Mouse (Mus musculus): Measurements from ENCODE around the gene Josd1. TPM values are rescaled to one million over a fixed set of nuclear protein-coding genes. Genes with fewer than 3 reads are reported as not detected.

Josd1 gene
- polyA plus RNA-seq, 1 experiment from 2014 or later, result 16.6 TPM

GRCm38 (mm10) chr15:79670972-79671299, 16.8 kb downstream of the Josd1 start:
- Histone ChIP-seq H3K27ac (peak overlapping the region; percentile 92), H3K27me3 (ENCODE audit: poor library complexity, severe bottlenecking) (no peaks in the 10 kb centered on the region), H3K4me3 (peak overlapping the region; percentile 94), H3K9me3 (no peaks in the 10 kb centered on the region), H3K4me1 (peaks cover 7% of the 10 kb centered on the region), H3K36me3 (replicated peaks) (peaks cover 64% of the 10 kb centered on the region)
- WGBS, result under 1% methylated on average over 37 of the region's 37 CpGs
- no peak for DNase-seq (ENCODE audit: extremely low spot score, low spot score)

GRCm38 (mm10) chr15:79670249-79670971, 17.3 kb downstream of the Josd1 start, which contains the start of gene Tomm22:
Gene Tomm22 (plus strand): TSS chr15:79670861.
- 20% methylated on average over 33 of the region's 33 CpGs for WGBS
- H3K27ac ChIP-seq, result peak within 1 kb of the TSS; percentile 92
- H3K4me3 ChIP-seq, result peak within 1 kb of the TSS; percentile 94
- peaks cover 7% of the 10 kb centered on the region for H3K4me1 ChIP-seq
- DNase-seq (ENCODE audit: extremely low spot score, low spot score), result peak; percentile 90
- H3K9me3 ChIP-seq, result no peaks in the 10 kb centered on the region
- peaks cover 64% of the 10 kb centered on the region for H3K36me3 ChIP-seq (replicated peaks)
- no peaks in the 10 kb centered on the region for H3K27me3 ChIP-seq (ENCODE audit: poor library complexity, severe bottlenecking)

GRCm38 (mm10) chr15:79669195-79669594, 18.5 kb downstream of the Josd1 start:
- 82% methylated on average over 10 of the region's 10 CpGs for WGBS
- Histone ChIP-seq H3K27me3 (ENCODE audit: poor library complexity, severe bottlenecking) (no peaks in the 10 kb centered on the region), H3K9me3 (no peaks in the 10 kb centered on the region), H3K36me3 (replicated peaks) (peaks cover 53% of the 10 kb centered on the region), H3K4me3 (no peak overlapping the region), H3K4me1 (peaks cover 7% of the 10 kb centered on the region), H3K27ac (no peak overlapping the region)
- DNase-seq (ENCODE audit: extremely low spot score, low spot score), result no peak

- no peak for DNase-seq (ENCODE audit: extremely low spot score, low spot score)
- WGBS, result 95% methylated on average over 8 of the region's 8 CpGs
- H3K27ac ChIP-seq, result no peak overlapping the region
- peaks cover 5% of the 10 kb centered on the region; the same call in 1 of the 2 replicates for H3K9me3 ChIP-seq
- H3K27me3 ChIP-seq (ENCODE audit: poor library complexity, severe bottlenecking), result no peaks in the 10 kb centered on the region
- peaks cover 4% of the 10 kb centered on the region for H3K4me1 ChIP-seq
- H3K4me3 ChIP-seq, result no peak overlapping the region
- peaks cover 64% of the 10 kb centered on the region for H3K36me3 ChIP-seq (replicated peaks)
Observed at GRCm38 (mm10) chr15:79664666-79665065, 23.1 kb downstream of the Josd1 start.

- H3K4me1 ChIP-seq, result peaks cover 15% of the 10 kb centered on the region
- H3K9me3 ChIP-seq, result peaks cover 5% of the 10 kb centered on the region; the same call in 1 of the 2 replicates
- no peaks in the 10 kb centered on the region for H3K27me3 ChIP-seq (ENCODE audit: poor library complexity, severe bottlenecking)
- H3K4me3 ChIP-seq, result no peak overlapping the region
- DNase-seq (ENCODE audit: extremely low spot score, low spot score), result no peak
- WGBS, result 70% methylated on average over 4 of the region's 4 CpGs
- peaks cover 51% of the 10 kb centered on the region for H3K36me3 ChIP-seq (replicated peaks)
- H3K27ac ChIP-seq, result no peak overlapping the region
Observed at GRCm38 (mm10) chr15:79661852-79662251, 25.9 kb downstream of the Josd1 start.

GRCm38 (mm10) chr15:79658531-79659375, 29.0 kb downstream of the Josd1 start, which contains the start of the genes Fam227a and Cby1:
Gene Fam227a (minus strand): TSS chr15:79658956.
Gene Cby1 (plus strand): TSS chr15:79659199.
- Histone ChIP-seq H3K9me3 (peaks cover 5% of the 10 kb centered on the region; the same call in 1 of the 2 replicates), H3K4me1 (peaks cover 15% of the 10 kb centered on the region), H3K36me3 (replicated peaks) (peaks cover 30% of the 10 kb centered on the region), H3K27ac (peak within 1 kb of the TSS; percentile 99), H3K27me3 (ENCODE audit: poor library complexity, severe bottlenecking) (no peaks in the 10 kb centered on the region), H3K4me3 (peak within 1 kb of the TSS; percentile 80)
- peak; percentile 99 for DNase-seq (ENCODE audit: extremely low spot score, low spot score)
- under 1% methylated on average over 55 of the region's 55 CpGs for WGBS

GRCm38 (mm10) chr15:79657837-79658530, 29.7 kb downstream of the Josd1 start:
- Histone ChIP-seq H3K27me3 (ENCODE audit: poor library complexity, severe bottlenecking) (no peaks in the 10 kb centered on the region), H3K36me3 (replicated peaks) (peaks cover 23% of the 10 kb centered on the region), H3K4me1 (peaks cover 15% of the 10 kb centered on the region), H3K27ac (peak overlapping the region; percentile 99), H3K9me3 (peaks cover 5% of the 10 kb centered on the region; the same call in 1 of the 2 replicates), H3K4me3 (peak overlapping the region; percentile 80)
- peak; percentile 76 for DNase-seq (ENCODE audit: extremely low spot score, low spot score)
- 4% methylated on average over 16 of the region's 16 CpGs for WGBS

GRCm38 (mm10) chr15:79656451-79656850, 31.3 kb downstream of the Josd1 start:
- H3K4me1 ChIP-seq, result peaks cover 15% of the 10 kb centered on the region
- DNase-seq (ENCODE audit: extremely low spot score, low spot score), result no peak
- WGBS, result 93% methylated on average over 14 of the region's 14 CpGs
- H3K27me3 ChIP-seq (ENCODE audit: poor library complexity, severe bottlenecking), result no peaks in the 10 kb centered on the region
- peaks cover 13% of the 10 kb centered on the region for H3K36me3 ChIP-seq (replicated peaks)
- peaks cover 1% of the 10 kb centered on the region; the same call in 1 of the 2 replicates for H3K9me3 ChIP-seq
- no peak overlapping the region for H3K4me3 ChIP-seq
- no peak overlapping the region for H3K27ac ChIP-seq

- Histone ChIP-seq H3K27me3 (ENCODE audit: poor library complexity, severe bottlenecking) (no peaks in the 10 kb centered on the region), H3K36me3 (replicated peaks) (peaks cover 33% of the 10 kb centered on the region), H3K27ac (no peak overlapping the region), H3K4me3 (no peak overlapping the region), H3K4me1 (no peaks in the 10 kb centered on the region), H3K9me3 (no peaks in the 10 kb centered on the region)
- WGBS, result 75% methylated on average over 4 of the region's 4 CpGs
- DNase-seq (ENCODE audit: extremely low spot score, low spot score), result no peak
Observed at GRCm38 (mm10) chr15:79651481-79651880, 36.2 kb downstream of the Josd1 start.

GRCm38 (mm10) chr15:79650569-79650968, 37.1 kb downstream of the Josd1 start:
- Histone ChIP-seq H3K27ac (no peak overlapping the region), H3K36me3 (replicated peaks) (peaks cover 33% of the 10 kb centered on the region), H3K4me3 (no peak overlapping the region), H3K9me3 (no peaks in the 10 kb centered on the region), H3K27me3 (ENCODE audit: poor library complexity, severe bottlenecking) (no peaks in the 10 kb centered on the region), H3K4me1 (no peaks in the 10 kb centered on the region)
- no peak for DNase-seq (ENCODE audit: extremely low spot score, low spot score)

- no peak for DNase-seq (ENCODE audit: extremely low spot score, low spot score)
- Histone ChIP-seq H3K9me3 (no peaks in the 10 kb centered on the region), H3K27me3 (ENCODE audit: poor library complexity, severe bottlenecking) (no peaks in the 10 kb centered on the region), H3K27ac (no peak overlapping the region), H3K4me3 (no peak overlapping the region), H3K36me3 (replicated peaks) (peaks cover 38% of the 10 kb centered on the region), H3K4me1 (no peaks in the 10 kb centered on the region)
- WGBS, result 89% methylated on average over 12 of the region's 12 CpGs
Observed at GRCm38 (mm10) chr15:79648130-79648529, 39.6 kb downstream of the Josd1 start.

- Histone ChIP-seq H3K36me3 (replicated peaks) (peaks cover 45% of the 10 kb centered on the region), H3K27ac (no peak overlapping the region), H3K27me3 (ENCODE audit: poor library complexity, severe bottlenecking) (no peaks in the 10 kb centered on the region), H3K9me3 (no peaks in the 10 kb centered on the region), H3K4me3 (no peak overlapping the region), H3K4me1 (no peaks in the 10 kb centered on the region)
- 87% methylated on average over 2 of the region's 2 CpGs for WGBS
- no peak for DNase-seq (ENCODE audit: extremely low spot score, low spot score)
Observed at GRCm38 (mm10) chr15:79645483-79645882, 42.2 kb downstream of the Josd1 start.

All from forebrain, embryonic 10.5 days (tissue).